Mouse (Mus musculus): ENCODE results near the gene Cacna2d4.
A peak's percentile ranks its signal among the peaks of the same experiment; 100 is the strongest.
"Not testable (repeated sequence)": the region's sequence is repeated elsewhere in the genome, so short reads cannot be mapped to it uniquely, and the experiment has no call there.

Cacna2d4 gene

GRCm38 (mm10) chr6:119347813-119348212, 111.5 kb downstream of the Cacna2d4 start:
- DNase-seq (ENCODE audit: low read depth), result peak; percentile 70

DNA sequence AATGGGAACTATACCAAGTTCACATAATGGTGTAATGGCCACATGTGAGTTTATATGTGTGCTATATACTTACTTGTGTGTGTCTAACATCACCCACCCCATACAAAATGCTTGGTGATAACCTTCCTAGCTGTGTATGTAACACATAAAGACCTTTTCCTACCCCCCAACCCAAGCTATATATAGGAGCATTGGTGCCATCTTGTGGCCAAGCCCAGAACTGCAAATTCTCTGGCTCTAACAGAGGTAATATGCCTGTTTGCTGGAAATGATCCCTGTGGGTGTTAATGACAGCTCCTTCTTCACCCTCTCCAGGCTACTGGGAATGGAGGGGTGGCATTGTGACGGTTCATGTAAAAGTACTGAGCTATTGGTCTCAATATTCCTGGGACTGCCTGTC, 111.9 kb downstream of the Cacna2d4 start:
- peak; percentile 75 for DNase-seq (ENCODE audit: low read depth)

DNA sequence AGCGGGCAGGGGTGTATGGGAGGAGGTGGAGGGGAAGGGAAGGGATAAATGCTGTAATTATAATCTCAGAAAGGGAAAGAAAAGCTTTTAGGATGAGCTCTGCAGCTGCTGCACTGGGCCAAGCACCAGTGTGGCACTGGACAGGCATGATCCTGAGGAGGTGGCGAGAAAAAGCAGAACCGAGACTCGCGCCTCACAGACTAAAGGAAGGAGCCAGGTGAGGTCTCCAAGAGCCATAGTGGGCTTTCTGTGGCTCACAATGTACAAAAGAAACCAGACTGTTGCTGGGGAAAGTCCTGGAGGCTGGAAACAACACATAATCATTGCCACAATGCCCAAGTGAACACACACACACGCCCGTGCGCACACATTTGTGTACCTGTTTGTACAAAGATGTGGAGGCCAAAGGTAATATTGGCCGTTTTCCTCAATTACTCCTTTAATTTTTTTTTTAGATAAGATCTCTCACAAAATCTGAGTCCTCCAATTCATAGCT, 114.4 kb downstream of the Cacna2d4 start:
- no peak for DNase-seq (ENCODE audit: low read depth)

DNA sequence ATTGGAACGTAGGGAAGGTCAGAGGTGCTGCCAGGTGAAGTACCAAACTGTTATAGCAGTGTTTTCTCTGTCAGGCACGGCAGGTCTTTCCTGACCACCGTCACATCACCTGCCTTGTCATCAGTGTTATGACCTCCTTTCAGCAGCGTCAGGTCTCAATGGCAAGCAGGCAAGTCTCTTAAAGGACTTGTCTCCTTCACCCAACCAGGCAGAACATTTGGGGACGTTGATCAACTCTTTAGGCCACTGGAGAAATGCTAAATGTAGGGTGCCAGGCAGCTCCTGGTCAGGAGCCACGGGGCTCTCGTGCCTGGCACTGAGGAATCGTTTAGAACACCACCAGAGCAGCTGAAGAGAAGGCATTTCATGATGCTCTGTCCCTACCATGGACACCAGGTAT, 115.3 kb downstream of the Cacna2d4 start:
- DNase-seq (ENCODE audit: low read depth), result no peak

DNA sequence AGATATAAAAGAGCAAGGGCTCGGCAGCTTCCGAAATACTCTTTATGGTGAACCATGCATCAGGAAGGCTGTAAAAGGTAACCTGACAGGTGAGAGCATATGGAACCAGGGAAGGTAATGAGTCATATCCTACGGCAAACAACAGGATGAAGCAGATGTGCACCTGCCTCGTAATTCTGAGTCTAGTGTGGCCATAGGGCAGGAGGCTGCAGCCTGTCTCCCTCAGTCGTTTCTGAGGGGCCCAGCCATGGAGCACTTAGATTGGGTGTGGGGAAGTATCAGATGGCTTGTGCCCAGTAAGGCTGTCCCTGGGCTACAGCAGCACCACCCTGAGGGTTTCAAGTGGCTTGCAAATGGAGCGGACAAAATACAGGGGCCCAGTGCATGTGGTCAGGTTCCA, 116.2 kb downstream of the Cacna2d4 start:
- DNase-seq (ENCODE audit: low read depth), result no peak

DNA sequence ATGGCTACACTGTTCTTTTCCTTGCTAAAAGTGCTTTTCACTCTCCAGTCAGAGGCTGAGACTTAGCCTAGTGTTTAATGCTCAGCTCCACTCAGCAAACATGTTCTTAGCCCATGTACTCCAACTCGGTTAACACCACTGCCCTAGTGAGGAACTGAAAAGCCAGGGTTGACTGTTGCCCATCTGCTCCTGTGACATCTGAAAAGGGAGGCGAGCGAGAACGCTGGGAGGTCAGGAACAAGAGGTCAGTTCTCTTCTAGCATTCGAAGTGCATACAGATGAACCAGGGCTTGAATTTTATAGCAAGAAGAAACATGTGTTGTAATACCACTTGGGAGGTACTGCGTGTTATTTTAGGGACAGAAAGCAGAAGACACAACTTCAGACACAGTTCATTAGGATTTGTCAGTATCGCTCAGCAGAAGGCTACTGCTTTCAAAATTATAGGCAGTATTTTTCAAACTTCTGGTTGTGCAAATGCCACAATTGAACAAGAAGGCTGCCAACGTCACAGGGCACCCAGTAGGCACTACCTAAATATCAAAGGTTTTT, 121.8 kb downstream of the Cacna2d4 start:
- DNase-seq (ENCODE audit: low read depth), result no peak

GRCm38 (mm10) chr6:119360250-119360649, 123.9 kb downstream of the Cacna2d4 start:
- DNase-seq (ENCODE audit: low read depth), result peak; percentile 51

- DNase-seq (ENCODE audit: low read depth), result no peak
These were observed 124.8 kb downstream of the Cacna2d4 start for GRCm38 (mm10) chr6:119360925-119361702.

- no peak for DNase-seq (ENCODE audit: low read depth)
These were observed 127.3 kb downstream of the Cacna2d4 start for GRCm38 (mm10) chr6:119363593-119363992.

GRCm38 (mm10) chr6:119366800-119367199, 130.5 kb downstream of the Cacna2d4 start:
- not testable (repeated sequence) for DNase-seq (ENCODE audit: low read depth)

DNA sequence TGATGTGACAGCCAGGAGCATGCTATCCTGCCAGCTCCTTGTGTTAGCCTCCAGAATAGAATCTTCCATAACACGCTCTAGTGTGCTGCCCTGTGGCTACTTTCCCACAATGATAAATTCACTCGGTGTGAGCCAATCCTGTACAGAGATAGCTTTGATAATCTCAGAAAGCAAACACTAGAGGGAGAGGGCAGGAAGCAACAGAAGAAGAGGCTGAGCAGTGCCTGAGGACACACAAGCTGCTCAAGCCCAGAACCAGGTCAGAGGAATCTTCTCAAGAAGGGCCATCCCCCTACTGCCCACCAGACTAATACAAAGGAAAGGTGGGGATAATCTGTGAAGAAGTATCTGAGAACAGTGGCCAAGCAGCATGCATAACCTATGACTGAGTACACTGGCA, 131.1 kb downstream of the Cacna2d4 start:
- no peak for DNase-seq (ENCODE audit: low read depth)

- DNase-seq (ENCODE audit: low read depth), result peak; percentile 70
These were observed 135.3 kb downstream of the Cacna2d4 start for GRCm38 (mm10) chr6:119371624-119372023.

DNA sequence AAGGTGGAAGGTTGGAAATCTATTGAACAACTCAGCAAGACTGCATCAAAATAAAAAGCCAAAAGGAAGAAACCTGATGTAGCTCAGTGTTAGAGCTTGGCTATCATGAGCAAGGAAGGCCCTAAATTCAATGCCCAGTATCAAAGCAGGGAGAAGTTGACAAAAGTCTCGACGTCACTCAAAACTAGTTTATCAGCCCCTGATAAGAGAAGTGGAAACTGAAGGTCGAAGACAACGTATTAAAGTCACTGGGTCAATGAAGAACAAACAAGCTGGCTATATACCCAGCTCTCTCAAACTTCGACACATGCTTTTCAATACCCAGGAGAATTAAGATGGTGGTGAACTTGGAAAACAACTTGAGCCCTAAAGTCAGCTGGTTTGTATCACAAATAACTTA, 135.9 kb downstream of the Cacna2d4 start:
- no peak for DNase-seq (ENCODE audit: low read depth)

- peak; percentile 85 for DNase-seq (ENCODE audit: low read depth)
These were observed 136.8 kb downstream of the Cacna2d4 start for GRCm38 (mm10) chr6:119373000-119373705.

DNA sequence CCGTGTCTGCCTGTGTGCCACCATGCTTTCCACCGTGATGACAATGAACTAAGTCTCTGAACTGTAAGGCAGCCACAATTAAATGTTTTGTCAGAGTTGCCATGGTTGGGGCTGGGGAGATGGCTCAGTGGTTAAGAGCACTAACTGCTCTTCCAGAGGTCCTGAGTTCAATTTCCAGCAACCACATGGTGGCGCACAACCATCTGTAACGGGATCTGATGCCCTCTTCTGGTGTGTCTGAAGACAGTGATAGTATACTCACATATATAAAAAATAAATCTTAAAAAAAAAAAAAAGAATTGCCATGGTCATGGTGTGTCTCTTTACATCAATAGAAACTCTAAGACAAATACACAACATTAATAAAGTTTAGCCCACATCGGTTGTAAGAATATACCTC, 138.7 kb downstream of the Cacna2d4 start:
- no peak for DNase-seq (ENCODE audit: low read depth)

DNA sequence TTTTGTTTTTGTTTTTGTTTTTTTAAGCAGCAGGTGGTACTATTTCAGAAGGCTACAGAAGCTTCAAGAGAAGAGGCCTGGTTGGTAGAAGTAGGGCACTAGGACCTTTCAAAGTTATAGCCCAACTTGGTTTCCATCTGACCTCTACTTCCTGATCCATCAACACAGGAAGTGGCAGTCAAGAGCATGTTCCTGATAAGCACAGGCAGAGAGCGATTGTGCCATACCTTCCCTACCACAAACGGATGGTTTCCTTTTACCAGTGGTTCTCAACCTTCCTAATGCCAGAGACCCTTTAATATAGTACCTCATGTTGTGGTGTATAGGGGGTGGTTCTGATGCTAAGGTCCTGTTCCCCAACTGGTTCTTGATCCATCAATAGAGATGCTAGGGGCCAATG, 141.3 kb downstream of the Cacna2d4 start:
- DNase-seq (ENCODE audit: low read depth), result peak; percentile 99

DNA sequence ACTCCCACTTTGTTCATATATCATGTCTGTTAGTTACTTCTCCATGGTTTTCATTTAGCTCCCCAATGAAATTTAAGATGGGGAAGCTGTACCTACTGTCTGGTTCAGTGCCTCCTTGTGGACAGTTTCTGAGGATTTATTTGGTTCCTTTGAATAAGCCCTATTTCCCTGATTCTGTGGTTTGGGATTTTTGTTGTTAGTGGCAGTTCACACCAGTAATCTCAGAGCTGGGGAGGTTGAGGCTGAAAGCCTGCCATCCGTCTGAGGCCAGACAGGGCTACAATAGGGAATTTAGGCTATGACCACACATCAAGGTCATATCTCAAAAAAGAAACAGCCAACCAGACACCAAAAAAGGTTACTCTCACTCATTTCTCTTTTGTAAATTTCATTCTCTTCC, 142.3 kb downstream of the Cacna2d4 start:
- DNase-seq (ENCODE audit: low read depth), result peak; percentile 62

DNA sequence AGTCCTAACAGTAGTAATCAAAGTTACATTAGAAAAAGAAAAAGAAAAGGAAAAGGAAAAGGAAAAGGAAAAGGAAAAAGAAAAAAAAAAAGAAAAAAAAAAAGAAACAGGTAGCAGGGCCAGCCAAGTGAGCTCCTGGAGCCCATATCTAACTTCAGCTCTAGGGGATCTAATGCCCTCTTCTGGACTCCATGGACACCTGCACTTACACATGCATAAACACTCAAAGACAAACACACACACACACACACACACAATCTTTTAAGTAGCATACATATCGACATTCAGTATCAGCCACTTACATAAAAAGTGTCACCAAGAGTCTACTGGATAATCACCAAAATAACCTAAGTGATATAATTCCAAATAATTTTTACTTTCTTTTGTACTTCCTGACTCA, 149.3 kb downstream of the Cacna2d4 start:
- peak; percentile 69 for DNase-seq (ENCODE audit: low read depth)

DNA sequence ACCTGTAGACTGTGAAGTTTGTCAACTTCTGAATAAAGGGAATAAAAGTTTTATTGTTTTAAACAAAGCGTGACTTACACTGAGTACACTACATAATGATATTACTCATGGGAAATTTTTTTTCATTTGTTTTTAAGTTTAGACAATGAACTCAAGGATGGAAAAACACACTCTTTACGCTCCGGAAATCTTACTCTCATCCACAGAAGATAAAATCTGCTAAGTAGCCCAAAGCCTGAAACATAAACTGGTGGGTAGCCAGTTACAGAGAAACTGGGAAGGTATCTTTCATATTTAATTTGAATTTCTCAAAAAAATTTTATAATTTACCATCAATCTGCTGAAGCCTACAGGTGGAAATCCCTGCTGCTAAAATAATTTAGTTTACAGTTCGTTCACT, 150.1 kb downstream of the Cacna2d4 start:
- DNase-seq (ENCODE audit: low read depth), result peak; percentile 66

- DNase-seq (ENCODE audit: low read depth), result peak; percentile 65
These were observed 150.5 kb downstream of the Cacna2d4 start for GRCm38 (mm10) chr6:119386821-119387220.

- DNase-seq (ENCODE audit: low read depth), result peak; percentile 41
These were observed 151.7 kb downstream of the Cacna2d4 start for GRCm38 (mm10) chr6:119387801-119388649.

DNA sequence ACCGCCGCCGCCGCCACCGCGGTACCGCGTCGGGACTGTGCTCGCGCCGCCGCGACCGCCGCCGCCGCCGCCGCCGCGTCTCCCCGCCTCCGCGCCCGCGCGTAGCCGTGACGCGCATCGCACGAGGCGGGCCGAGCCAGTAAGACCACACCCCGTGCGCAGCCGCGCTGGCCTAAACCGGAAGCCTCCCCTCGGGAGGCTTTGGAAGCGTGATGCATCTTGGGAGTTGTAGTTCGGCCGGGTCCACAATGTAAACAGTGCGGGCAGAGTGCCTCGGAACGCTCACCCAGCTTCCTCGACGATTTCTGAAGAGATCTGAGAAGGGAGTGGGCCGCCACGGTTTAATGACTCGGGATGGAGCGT, 152.3 kb downstream of the Cacna2d4 start:
- peak; percentile 96 for DNase-seq (ENCODE audit: low read depth)
